Mouse (Mus musculus) spleen, adult 12 weeks (tissue): ENCODE measurements around the gene Neurl1a.

Experiments
- DNase-seq: peaks from one replicate; pipeline ENCODE4 v3.0.0; 2022; ENCODE audit warnings: low spot score

The Neurl1a gene

DNA sequence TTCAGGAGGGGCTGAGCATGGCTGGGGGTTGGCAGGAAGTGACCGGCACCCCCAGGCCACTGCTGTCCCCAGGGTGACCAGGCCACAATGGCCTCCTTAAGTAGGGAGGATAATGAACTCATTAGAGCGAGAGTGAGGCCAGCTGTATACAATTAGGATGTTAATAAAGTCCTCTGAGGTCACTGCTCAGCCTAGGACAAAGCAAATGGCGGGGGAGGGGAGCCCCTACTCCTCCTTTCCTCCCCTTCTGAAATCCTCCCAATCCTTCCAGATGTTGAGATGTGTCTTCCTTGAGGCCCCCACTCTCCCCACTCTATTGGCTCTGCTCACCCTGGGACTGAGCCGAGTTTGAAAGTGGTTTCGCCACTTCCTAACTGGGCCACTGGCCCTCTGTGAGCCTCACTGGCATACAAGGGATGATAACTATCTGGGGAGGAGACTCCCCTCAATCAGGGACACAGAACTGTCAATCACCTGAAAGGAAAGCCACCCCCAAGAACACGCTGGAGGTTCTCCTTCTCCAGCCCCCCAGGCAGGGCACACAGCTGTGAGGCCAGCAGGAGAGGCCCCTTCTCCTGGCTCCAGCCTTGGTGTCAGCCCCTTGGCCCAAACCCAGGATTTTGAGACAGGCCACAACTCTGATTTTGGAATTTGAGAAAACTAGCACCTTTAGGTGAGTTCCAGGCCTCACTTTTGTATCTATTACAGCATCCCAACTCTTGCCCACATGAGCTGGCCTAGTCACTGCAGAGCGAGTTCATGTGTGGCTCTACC, 112.9 kb downstream of the Neurl1a start:
- no peak for DNase-seq

DNA sequence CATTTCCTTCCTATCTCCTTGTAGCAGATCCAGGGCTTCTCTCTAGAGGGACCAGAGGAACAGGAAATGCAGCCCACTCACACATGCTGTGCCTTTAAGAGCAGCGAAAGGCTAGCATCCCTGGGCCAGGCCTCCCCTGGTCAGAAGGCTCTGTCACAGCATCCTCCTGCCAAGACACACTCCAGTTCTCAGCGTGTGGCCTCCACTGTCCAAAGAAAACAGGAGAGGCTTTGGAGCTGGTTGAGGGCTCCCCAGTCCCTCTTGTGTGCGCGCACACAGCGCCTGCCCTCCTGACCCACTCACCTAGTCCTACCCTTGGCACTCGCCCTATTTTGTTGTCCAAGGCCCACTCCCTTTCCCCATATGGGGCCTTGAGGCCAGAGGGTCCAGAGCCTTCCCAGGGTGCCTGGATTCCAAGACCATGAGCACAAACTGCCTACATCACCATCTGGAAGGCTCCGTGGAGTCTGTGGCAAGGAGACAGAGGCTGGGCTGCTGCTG, 113.9 kb downstream of the Neurl1a start:
- no peak for DNase-seq

DNA sequence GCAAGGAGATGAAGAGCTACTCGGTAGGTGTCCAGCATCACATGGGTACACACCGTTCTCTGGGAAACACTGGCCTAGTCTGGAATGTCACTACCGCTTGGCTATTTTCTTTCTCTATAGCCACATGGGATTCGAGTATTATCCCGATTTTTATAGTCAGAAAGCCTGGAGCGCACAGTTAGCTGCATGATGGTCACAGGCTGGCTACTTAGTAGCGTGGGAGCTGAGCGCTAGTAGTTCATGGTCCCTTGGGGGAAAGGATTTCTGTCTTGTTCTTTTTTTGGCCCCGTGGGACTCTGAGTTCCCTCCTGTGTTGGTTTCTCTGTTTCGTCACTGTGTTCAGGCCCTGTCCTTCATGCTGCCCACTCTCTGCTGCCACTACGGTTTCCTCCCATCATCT, 119.5 kb downstream of the Neurl1a start:
- DNase-seq: no peak

DNA sequence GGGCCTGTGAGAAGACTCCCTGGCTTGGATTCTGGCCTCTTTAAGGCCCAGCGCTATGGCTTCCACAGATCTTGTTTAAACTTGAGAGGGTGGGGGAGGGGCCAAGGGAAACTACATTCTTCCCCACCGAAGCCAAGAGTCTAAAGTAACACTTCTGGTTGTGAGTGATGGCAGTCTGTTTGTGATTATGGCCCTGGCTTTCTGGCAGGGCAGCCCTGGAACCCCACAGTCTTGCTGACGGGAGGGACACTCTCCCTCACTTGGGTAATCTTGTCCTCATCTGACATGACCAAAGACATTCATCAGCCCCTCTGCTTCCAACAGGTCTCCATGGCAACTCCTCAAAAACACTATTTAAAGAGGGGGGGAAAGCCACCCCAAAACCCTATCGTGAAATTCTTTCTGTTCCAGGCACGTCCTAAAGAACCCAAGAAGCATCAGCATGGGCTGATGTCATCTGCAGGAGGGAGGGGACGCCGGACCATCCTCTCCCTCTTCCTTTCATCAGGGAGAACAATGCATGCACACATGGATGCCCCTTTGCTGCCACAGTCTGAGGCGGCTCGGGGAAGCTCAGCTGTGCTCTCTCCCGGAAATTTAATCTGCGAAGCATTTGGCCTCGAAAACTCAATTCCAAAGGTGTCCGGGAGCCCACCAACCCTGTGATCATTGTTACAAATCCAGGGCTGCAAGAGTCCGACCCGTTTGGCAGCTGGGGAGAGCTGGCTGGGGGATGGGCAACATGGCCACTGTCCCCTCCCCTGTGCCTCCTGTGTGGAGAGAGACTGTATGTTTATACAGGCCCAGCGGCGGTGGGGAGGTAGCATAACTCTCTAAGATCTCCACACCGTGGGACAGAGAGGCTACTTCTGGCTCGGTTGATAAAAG, 122.9 kb downstream of the Neurl1a start:
- no peak for DNase-seq

DNA sequence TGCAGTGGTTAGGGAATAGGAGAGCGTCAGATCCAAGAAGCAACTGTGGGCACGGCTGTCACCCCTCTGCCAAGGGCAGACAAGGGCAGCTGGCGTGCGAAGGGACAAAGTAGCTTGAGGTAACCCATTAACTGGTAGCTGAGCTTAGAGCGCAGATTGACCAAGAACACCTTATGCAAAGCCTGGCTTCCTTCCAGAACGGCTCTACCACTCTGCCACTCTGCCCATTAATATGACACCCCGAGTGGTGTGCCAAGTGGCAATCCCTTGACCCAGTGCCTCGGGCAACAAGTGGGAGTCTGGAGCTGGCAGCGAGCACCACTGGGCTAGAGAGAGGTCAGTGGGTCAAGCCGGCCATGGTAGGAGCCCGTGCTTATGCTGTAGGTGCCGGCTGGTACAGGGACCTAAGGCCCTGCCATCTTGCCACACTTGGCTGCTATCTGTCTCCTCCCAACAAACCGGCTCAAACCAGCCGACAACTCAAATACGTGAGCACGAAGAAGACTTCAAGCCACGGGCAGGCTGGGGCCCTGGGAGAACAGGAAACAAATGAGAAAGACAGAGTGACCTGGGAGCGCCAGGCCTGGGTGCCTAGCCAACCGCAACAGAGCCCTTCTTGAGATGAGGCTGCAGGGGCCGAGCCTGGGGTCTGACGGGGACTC, 123.7 kb downstream of the Neurl1a start:
- DNase-seq: no peak

DNA sequence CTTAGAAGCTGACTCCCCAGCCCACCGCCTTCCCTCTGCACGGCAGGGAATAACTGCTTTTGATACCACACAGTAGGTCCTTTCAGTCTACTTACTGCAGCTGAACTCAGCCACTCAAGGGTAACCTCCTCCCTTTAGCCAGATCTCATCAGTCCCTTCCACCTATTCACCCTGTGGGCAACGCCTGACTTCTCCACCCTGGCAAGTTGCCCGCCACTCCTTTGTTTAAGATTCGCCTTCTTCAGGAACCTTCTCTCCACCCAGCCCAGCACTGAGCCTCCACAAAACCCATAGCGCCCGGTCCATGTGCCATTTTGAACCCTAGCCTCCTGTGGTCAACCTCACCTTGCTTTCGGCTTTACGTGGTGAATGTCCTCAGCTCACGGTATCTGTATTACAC, 124.5 kb downstream of the Neurl1a start:
- DNase-seq: no peak

DNA sequence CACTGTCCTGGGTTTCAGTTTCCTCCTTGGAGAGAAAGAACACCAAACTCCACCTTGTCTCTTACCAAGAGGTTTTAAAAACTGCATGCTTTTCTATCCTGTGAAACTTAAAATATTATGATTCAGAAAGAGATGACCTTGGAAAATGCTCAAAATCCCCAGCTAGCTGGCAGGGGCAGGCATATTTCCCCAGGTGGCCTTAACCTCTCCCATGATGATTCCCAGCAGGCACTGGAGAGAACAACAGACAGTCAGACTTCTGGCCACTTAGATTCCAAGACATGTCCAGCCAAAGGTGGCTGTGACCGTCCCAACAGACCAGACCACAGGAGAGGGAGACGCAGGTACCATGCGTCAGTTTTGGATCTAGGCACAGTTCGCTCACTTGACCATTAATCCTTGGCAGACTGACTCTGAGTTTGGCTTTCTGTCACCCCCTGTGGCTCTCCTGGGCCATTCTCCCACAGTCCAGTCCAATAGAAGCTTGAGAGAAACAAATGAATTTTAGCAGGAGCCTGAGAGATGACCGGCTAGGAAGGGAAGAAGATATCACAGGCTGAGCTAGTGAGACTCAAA, 125.6 kb downstream of the Neurl1a start:
- no peak for DNase-seq

DNA sequence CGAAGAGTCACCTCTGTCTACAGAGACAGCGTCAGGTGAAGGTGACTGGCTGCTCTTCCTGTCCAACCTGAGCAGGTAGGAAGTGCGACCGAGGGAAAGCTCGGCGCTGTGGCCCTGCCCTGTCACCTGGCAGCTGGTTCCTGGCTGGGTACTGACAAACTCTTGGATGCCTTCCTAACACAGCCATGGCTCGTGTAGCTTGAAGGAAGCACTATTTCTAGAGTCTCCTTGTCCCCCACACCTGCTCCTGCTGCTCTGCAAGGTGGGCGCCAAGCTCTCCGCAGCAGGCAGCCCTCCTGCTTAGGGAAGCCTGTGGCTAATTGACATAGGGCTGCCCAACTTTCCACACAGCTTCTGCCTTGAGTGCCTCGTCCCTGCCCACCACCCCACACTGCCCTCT, 126.8 kb downstream of the Neurl1a start:
- no peak for DNase-seq

DNA sequence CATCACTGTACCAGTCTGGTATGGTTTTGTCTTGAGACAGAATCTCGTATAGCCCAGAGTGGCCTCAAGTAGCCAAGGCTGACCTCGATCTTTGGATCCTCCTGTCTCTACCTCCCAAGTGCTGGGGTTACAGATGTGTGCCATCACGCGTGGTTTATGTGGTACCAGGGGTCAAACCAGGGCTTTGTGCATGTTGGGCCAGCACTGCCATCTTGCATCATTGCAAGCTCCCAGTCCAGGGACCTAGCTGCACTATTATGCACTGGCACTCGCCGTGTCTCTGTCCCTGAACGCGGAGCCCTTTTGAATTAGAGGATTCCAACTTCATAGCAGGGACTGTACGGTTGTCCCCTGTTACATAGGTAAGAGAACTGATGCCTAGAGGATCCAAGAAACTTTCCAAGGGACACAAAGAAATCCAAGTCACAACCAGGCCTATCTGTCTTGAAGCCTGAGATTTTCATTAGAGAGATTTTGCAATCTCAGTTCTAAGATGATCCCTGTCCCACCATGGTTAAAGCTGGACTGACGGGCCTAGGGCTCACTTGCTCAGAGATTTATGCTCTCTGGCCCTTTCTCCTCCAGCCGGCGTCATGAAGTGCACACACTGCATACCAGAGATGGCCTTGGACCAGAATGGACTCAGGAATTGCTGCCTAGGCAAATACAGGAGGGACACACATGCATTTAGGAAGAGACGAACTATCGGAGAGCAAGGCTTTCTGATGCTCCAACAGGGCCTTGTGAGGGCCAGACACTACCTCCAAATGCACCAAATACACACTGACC, 127.7 kb downstream of the Neurl1a start:
- DNase-seq: no peak

DNA sequence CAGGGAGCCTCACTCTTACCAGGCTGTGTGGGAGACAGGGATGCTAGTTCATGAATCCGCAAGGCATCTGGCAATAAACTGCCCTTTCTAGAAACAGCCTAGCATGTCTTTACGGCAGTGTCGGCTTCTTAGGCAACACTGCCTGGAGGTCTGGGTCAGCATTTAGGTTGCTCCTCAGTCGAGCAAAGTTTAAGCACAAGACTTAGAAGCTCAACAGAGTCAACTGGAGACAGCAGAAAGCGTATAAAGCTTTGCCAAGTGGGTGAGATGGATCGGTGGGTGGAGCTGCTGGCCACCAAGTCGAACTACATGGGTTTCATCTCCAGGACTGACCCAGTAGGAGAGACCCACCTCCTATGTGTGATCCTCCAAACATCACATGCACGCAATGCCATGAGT, 128.3 kb downstream of the Neurl1a start:
- DNase-seq: no peak
